Mouse (Mus musculus): ENCODE data around the gene Zc3h10. TPM values are rescaled to one million over a fixed set of nuclear protein-coding genes. Genes with fewer than 3 reads are reported as not detected.

The Zc3h10 gene
- polyA plus RNA-seq, 1 experiment from 2014 or later, result 16.2 TPM

DNA sequence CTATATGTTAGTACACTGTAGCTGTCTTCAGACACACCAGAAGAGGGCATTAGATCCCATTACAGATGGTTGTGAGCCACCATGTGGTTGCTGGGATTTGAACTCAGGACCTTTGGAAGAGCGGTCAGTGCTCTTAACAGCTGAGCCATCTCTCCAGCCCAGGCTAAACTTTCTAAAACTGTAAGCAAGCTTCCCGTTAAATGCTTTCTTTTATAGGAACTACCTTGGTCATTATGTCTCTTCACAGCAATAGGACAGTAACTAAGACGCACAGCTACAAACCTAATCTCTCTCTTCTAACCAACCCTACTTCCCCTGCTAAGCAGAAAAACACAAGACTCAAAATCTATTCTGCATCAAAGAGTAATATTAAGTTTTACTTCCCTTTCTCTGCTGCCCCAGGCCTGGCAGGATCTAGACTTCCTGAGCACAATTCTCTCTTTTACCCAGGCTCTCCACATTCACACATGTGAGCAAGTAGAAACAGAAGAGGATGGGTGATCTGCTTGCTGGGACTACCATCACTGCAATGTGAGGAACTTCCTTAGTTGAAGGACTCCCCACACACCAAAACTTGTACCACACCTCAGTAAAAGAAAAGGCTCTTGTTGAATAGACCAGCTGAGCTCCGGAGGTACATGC, 11.8 kb downstream of the Zc3h10 start:
- WGBS, result 67% methylated on average over 4 of the region's 4 CpGs
- peaks cover 11% of the 10 kb centered on the region for H3K4me1 ChIP-seq
- H3K9ac ChIP-seq, result no peak overlapping the region
- H3K4me2 ChIP-seq, result peak overlapping the region; percentile 47
- H3K27me3 ChIP-seq, result no peaks in the 10 kb centered on the region
- peak overlapping the region; percentile 56; the same call in 1 of the 2 replicates for H3K27ac ChIP-seq
- H3K4me3 ChIP-seq (replicated peaks), result peak overlapping the region; percentile 23
- ATAC-seq (replicated peaks; ENCODE audit: low FRiP score), result 0 out of 2 replicates have a peak, but pooled peaks have one; percentile 13
- no peaks in the 10 kb centered on the region for H3K9me3 ChIP-seq (replicated peaks)
- no peaks in the 10 kb centered on the region for H3K36me3 ChIP-seq

GRCm38 (mm10) chr10:128535206-128535605, 12.4 kb downstream of the Zc3h10 start:
- no peak overlapping the region for H3K27ac ChIP-seq
- no peaks in the 10 kb centered on the region for H3K36me3 ChIP-seq
- no peak for ATAC-seq (replicated peaks; ENCODE audit: low FRiP score)
- H3K9me3 ChIP-seq (replicated peaks), result no peaks in the 10 kb centered on the region
- 75% methylated on average over 2 of the region's 2 CpGs for WGBS
- peaks cover 11% of the 10 kb centered on the region for H3K4me1 ChIP-seq
- no peak overlapping the region for H3K4me3 ChIP-seq (replicated peaks)
- no peak overlapping the region for H3K9ac ChIP-seq
- no peak overlapping the region for H3K4me2 ChIP-seq
- H3K27me3 ChIP-seq, result no peaks in the 10 kb centered on the region

GRCm38 (mm10) chr10:128526366-128527356, 20.9 kb downstream of the Zc3h10 start:
- ATAC-seq (replicated peaks; ENCODE audit: low FRiP score), result no peak
- 26% methylated on average over 28 of the region's 28 CpGs for WGBS
- no peaks in the 10 kb centered on the region for H3K9me3 ChIP-seq (replicated peaks)
- peak overlapping the region; percentile 100 for H3K4me2 ChIP-seq
- peak overlapping the region; percentile 38 for H3K9ac ChIP-seq
- H3K4me1 ChIP-seq, result peaks cover 18% of the 10 kb centered on the region
- H3K4me3 ChIP-seq (replicated peaks), result peak overlapping the region; percentile 90
- peak overlapping the region; percentile 85 for H3K27ac ChIP-seq
- peaks cover 17% of the 10 kb centered on the region for H3K27me3 ChIP-seq
- peaks cover 7% of the 10 kb centered on the region; the same call in 1 of the 2 replicates for H3K36me3 ChIP-seq

- Histone ChIP-seq H3K4me1 (peaks cover 18% of the 10 kb centered on the region), H3K4me2 (peak within 1 kb of the TSS; percentile 100), H3K36me3 (peaks cover 13% of the 10 kb centered on the region), H3K4me3 (replicated peaks) (peak within 1 kb of the TSS; percentile 90), H3K27ac (peak within 1 kb of the TSS; percentile 85), H3K9me3 (replicated peaks) (no peaks in the 10 kb centered on the region), H3K9ac (peak within 1 kb of the TSS; percentile 77), H3K27me3 (peaks cover 17% of the 10 kb centered on the region)
- under 1% methylated on average over 37 of the region's 37 CpGs for WGBS
- ATAC-seq (replicated peaks; ENCODE audit: low FRiP score), result peak; percentile 98
These were observed 21.8 kb downstream of the Zc3h10 start, which contains the start of gene Esyt1 for GRCm38 (mm10) chr10:128525671-128526308. Gene Esyt1, minus strand, starts transcription at chr10:128525871.

DNA sequence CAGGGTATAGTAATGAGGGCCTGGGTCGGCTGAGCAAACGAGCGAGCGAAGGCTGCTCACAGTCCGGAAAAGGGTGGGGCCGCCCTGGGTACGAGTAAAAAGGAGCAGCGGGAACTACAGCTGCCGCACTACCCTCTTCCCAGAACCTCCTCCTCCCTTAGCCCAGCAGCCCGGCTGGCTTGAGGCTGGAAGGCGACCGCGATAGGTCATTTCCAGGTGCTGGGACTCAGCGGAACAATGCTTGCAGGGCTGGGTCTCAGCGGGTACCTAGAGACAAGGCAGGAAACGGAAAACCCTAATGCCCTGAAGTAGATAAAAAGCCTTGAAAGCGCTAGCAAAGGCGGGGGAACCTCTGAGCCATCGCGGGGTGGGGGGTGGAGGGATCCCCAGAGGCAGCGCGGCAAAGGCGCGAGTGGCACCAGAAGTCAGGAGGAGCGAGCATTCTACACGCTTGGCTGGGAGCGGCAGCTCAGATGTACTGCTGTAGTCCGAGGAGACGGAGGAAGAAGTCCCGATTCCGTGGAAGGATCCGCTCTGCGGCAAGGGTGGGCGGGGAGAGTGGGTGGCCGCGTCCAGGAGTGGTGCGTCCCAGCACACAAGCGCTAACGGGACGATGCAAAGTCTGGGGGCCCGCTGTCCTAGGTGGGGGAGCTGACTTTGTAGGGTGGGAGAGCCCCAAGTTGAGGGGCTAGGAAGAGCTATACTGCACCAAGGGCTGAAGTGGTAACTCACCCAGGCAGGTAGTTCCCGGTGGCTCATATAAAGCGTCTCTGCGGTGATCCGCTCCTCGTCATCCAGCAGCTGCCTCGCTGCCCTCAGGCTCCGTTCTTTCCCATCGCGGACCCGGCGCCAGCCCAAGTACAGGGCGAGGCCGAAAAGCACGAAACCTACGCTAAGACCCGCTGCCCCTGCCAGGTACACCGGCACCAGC, 22.6 kb downstream of the Zc3h10 start:
- WGBS, result under 1% methylated on average over 58 of the region's 58 CpGs
- H3K4me1 ChIP-seq, result peaks cover 18% of the 10 kb centered on the region
- peak overlapping the region; percentile 90 for H3K4me3 ChIP-seq (replicated peaks)
- peak; percentile 49 for ATAC-seq (replicated peaks; ENCODE audit: low FRiP score)
- H3K27ac ChIP-seq, result peak overlapping the region; percentile 85
- peak overlapping the region; percentile 77 for H3K9ac ChIP-seq
- H3K4me2 ChIP-seq, result peak overlapping the region; percentile 100
- H3K9me3 ChIP-seq (replicated peaks), result no peaks in the 10 kb centered on the region
- peaks cover 17% of the 10 kb centered on the region for H3K27me3 ChIP-seq
- peaks cover 20% of the 10 kb centered on the region for H3K36me3 ChIP-seq

- H3K27ac ChIP-seq, result no peak overlapping the region
- peak overlapping the region; percentile 77 for H3K9ac ChIP-seq
- peaks cover 27% of the 10 kb centered on the region for H3K36me3 ChIP-seq
- peak overlapping the region; percentile 90 for H3K4me3 ChIP-seq (replicated peaks)
- no peak for ATAC-seq (replicated peaks; ENCODE audit: low FRiP score)
- WGBS, result 19% methylated on average over 11 of the region's 11 CpGs
- peaks cover 18% of the 10 kb centered on the region for H3K4me1 ChIP-seq
- peaks cover 17% of the 10 kb centered on the region for H3K27me3 ChIP-seq
- H3K4me2 ChIP-seq, result peak overlapping the region; percentile 100
- H3K9me3 ChIP-seq (replicated peaks), result no peaks in the 10 kb centered on the region
These were observed 23.4 kb downstream of the Zc3h10 start for GRCm38 (mm10) chr10:128524111-128524731.

DNA sequence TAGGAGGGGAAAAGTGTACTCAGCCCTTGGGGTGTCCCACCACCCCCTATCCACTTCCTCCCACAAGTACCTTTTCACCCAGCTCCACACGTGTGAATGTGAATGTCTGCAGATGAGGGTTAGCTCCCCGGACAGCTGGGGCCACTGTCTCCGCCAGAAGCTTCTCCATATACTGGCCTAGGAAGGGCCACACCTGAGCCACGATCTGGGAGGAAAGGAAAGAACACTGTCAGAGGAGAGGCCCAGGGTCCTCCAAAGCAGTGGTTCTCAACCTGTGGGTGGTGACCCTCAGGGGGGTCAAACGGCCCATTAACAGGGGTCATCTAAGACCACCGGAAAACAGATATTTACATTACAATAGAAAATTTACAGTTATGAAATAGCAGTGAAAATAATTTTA, 25.2 kb downstream of the Zc3h10 start:
- no peak overlapping the region for H3K4me2 ChIP-seq
- no peaks in the 10 kb centered on the region for H3K9me3 ChIP-seq (replicated peaks)
- H3K4me1 ChIP-seq, result peaks cover 27% of the 10 kb centered on the region
- no peak overlapping the region for H3K27ac ChIP-seq
- H3K27me3 ChIP-seq, result peaks cover 12% of the 10 kb centered on the region
- H3K4me3 ChIP-seq (replicated peaks), result no peak overlapping the region
- ATAC-seq (replicated peaks; ENCODE audit: low FRiP score), result no peak
- 73% methylated on average over 6 of the region's 6 CpGs for WGBS
- no peak overlapping the region for H3K9ac ChIP-seq
- H3K36me3 ChIP-seq, result peaks cover 34% of the 10 kb centered on the region

GRCm38 (mm10) chr10:128520591-128520990, 27.0 kb downstream of the Zc3h10 start:
- Histone ChIP-seq H3K9me3 (replicated peaks) (no peaks in the 10 kb centered on the region), H3K36me3 (peaks cover 35% of the 10 kb centered on the region), H3K9ac (no peak overlapping the region), H3K27me3 (peaks cover 25% of the 10 kb centered on the region), H3K4me3 (replicated peaks) (no peak overlapping the region), H3K4me2 (no peak overlapping the region), H3K27ac (no peak overlapping the region), H3K4me1 (peaks cover 35% of the 10 kb centered on the region)
- no peak for ATAC-seq (replicated peaks; ENCODE audit: low FRiP score)
- 89% methylated on average over 16 of the region's 16 CpGs for WGBS

DNA sequence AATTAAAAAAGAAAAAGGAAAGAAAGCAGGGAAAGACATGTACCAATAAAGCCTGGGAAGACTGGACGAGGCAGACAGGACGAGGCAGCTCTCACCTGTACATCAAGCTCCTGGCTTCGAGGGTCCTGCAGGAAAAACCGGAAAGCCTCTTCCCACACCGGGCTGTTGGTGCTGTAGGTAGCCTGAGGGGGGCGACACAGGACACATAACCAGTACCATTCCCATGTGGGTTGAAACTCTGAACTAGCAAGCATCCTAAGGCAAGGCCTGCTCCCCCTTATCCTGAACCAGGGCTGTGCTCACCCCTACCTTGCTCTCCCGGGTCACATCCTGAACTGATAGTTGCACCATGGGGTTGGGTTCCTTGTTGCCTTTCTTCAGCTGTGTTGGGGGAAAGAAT, 28.7 kb downstream of the Zc3h10 start:
- no peak for ATAC-seq (replicated peaks; ENCODE audit: low FRiP score)
- H3K4me2 ChIP-seq, result no peak overlapping the region
- WGBS, result 80% methylated on average over 7 of the region's 7 CpGs
- no peak overlapping the region for H3K4me3 ChIP-seq (replicated peaks)
- no peak overlapping the region for H3K9ac ChIP-seq
- H3K27me3 ChIP-seq, result peaks cover 23% of the 10 kb centered on the region
- H3K27ac ChIP-seq, result no peak overlapping the region
- H3K4me1 ChIP-seq, result peaks cover 24% of the 10 kb centered on the region
- no peaks in the 10 kb centered on the region for H3K9me3 ChIP-seq (replicated peaks)
- H3K36me3 ChIP-seq, result peaks cover 43% of the 10 kb centered on the region

DNA sequence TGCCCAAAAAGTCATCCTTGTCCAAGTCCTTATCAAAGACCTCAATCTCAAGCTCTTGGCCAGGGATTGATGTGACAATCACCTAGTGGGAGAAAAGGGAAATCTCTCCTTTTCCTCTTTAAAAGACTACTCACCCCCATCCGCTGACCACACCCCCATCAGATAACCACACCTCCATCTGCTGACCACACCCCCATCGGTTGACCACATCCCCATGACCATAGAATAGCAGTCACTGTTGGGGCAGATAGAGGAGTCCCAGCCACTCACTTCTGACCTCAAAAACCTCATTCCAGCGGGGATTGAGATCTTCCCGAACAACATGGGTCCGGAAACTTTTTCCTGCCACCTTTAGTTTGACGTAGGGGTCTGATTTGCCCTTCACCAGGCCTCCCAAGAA, 30.9 kb downstream of the Zc3h10 start:
- Histone ChIP-seq H3K9me3 (replicated peaks) (no peaks in the 10 kb centered on the region), H3K27ac (no peak overlapping the region), H3K4me1 (peaks cover 23% of the 10 kb centered on the region), H3K4me3 (replicated peaks) (no peak overlapping the region), H3K36me3 (peaks cover 49% of the 10 kb centered on the region), H3K27me3 (peaks cover 15% of the 10 kb centered on the region), H3K9ac (no peak overlapping the region), H3K4me2 (no peak overlapping the region; the same call in 1 of the 2 replicates)
- ATAC-seq (replicated peaks; ENCODE audit: low FRiP score), result no peak
- 31% methylated on average over 6 of the region's 6 CpGs for WGBS
